Mouse (Mus musculus): ENCODE data around the gene Gm20388. TPM values are rescaled to one million over a fixed set of nuclear protein-coding genes. Genes with fewer than 3 reads are reported as not detected.
A peak's percentile ranks its signal among the peaks of the same experiment; 100 is the strongest.

Gm20388 gene
- total and polyA plus RNA-seq, 2 experiments from 2014 or later, result 17.3 TPM; not detected in 1

DNA sequence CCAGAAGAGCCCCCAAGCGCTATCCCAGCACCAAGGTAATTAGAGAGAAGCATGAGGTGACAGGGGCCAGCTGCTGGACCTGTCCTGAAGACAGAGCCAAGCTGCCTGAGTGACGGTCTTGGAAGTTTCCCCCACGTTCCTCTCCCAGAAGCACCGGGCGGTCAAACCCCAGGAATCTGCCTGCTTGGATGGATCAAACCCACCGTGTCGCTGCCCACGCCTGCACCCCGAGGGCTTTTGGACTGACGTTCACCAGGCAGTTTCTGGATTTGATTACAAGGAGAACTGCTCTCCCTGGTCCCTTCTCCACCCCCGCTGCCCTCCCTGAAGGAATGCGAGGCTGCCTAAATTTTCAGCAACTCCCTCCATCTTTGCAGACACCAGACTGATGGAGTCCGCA is 1432.3 kb downstream of the Gm20388 start:
- H3K9ac ChIP-seq (replicated peaks; ENCODE audit: low read depth, low read length), result no peak overlapping the region
- 46% methylated on average over 13 of the region's 13 CpGs for WGBS
- no peak overlapping the region for H3K27ac ChIP-seq (ENCODE audit: low read depth)
- DNase-seq (ENCODE audit: low spot score) (no peak), ATAC-seq (ENCODE audit: insufficient read depth, low read depth) (no peak)
- H3K4me1 ChIP-seq (ENCODE audit: control insufficient read depth, insufficient read depth), result peaks cover 6% of the 10 kb centered on the region; the same call in 1 of the 2 replicates
- H3K9me3 ChIP-seq (replicated peaks; ENCODE audit: control insufficient read depth, low read length), result no peaks in the 10 kb centered on the region
- TF ChIP-seq EP300 (IDR thresholded peaks at IDR 0.05; ENCODE audit: low read depth) (no peak), CTCF (IDR thresholded peaks at IDR 0.05; ENCODE audit: low read depth) (no peak)
- 0 out of 2 replicates have a peak, but pooled peaks cover 3% of the 10 kb centered on the region for H3K27me3 ChIP-seq (ENCODE audit: control insufficient read depth, insufficient read depth, low read length)
- no peak overlapping the region for H3K4me2 ChIP-seq (ENCODE audit: low read depth, low read length)
- no peak overlapping the region for H3K4me3 ChIP-seq (ENCODE audit: low read depth, low read length)
- no peaks in the 10 kb centered on the region for H3K36me3 ChIP-seq (replicated peaks; ENCODE audit: control insufficient read depth, insufficient read depth, low read length)

DNA sequence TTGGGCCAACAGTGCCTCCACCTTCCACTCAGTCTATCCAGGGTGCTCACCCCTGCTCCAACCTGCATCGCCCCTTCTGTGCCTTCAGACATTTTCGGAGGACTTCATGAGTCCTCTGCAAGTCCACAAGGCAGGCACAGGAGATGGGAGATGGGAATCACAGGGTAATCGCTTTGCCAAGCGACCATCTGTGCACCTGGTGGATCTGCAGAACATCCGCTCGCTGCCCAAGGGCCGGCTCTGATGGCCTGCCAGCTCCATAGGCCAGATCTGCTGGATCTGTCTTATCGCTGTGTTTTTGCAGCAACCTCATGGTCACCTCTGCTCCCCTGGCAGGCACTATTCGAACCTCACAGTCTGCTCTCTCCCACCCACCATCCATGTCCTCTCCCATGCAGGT is 1433.8 kb downstream of the Gm20388 start:
- no peak overlapping the region for H3K4me2 ChIP-seq (ENCODE audit: low read depth, low read length)
- no peak for ATAC-seq (ENCODE audit: insufficient read depth, low read depth)
- peaks cover 6% of the 10 kb centered on the region; the same call in 1 of the 2 replicates for H3K4me1 ChIP-seq (ENCODE audit: control insufficient read depth, insufficient read depth)
- H3K36me3 ChIP-seq (replicated peaks; ENCODE audit: control insufficient read depth, insufficient read depth, low read length), result no peaks in the 10 kb centered on the region
- no peak overlapping the region for H3K27ac ChIP-seq (ENCODE audit: low read depth)
- no peaks in the 10 kb centered on the region for H3K9me3 ChIP-seq (replicated peaks; ENCODE audit: control insufficient read depth, low read length)
- 0 out of 2 replicates have a peak, but pooled peaks cover 3% of the 10 kb centered on the region for H3K27me3 ChIP-seq (ENCODE audit: control insufficient read depth, insufficient read depth, low read length)
- TF ChIP-seq CTCF (IDR thresholded peaks at IDR 0.05; ENCODE audit: low read depth) (no peak), EP300 (IDR thresholded peaks at IDR 0.05; ENCODE audit: low read depth) (no peak)
- no peak overlapping the region for H3K4me3 ChIP-seq (ENCODE audit: low read depth, low read length)
- no peak overlapping the region for H3K9ac ChIP-seq (replicated peaks; ENCODE audit: low read depth, low read length)
- no peak for DNase-seq (ENCODE audit: low spot score)
- WGBS, result 87% methylated on average over 9 of the region's 9 CpGs

DNA sequence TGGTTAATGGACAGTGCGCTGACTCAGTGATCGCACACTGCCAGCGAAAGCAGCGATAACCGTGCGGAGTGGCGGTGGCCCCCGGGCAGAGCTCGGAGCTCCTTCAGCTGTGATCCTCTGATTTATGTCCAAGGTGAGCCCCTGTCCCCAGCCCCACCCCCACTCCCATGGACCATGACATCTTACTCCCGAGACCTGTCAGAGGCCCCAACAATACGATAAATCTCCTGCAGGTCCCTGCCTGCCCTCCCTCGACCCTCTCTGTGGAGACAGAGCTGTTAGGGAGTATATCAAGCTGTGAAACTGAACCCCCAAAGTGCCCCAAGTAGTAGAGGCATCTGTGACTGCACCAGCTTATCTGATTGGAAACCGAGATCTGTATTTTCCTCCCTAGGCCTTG is 1435.5 kb downstream of the Gm20388 start:
- DNase-seq (ENCODE audit: low spot score), result no peak
- no peak overlapping the region for H3K4me2 ChIP-seq (ENCODE audit: low read depth, low read length)
- 0 out of 2 replicates have a peak, but pooled peaks cover 3% of the 10 kb centered on the region for H3K27me3 ChIP-seq (ENCODE audit: control insufficient read depth, insufficient read depth, low read length)
- no peak overlapping the region for H3K27ac ChIP-seq (ENCODE audit: low read depth)
- H3K4me3 ChIP-seq (ENCODE audit: low read depth, low read length), result no peak overlapping the region
- no peak for ATAC-seq (ENCODE audit: insufficient read depth, low read depth)
- H3K9me3 ChIP-seq (replicated peaks; ENCODE audit: control insufficient read depth, low read length), result no peaks in the 10 kb centered on the region
- H3K9ac ChIP-seq (replicated peaks; ENCODE audit: low read depth, low read length), result no peak overlapping the region
- no peak for TF ChIP-seq CTCF (IDR thresholded peaks at IDR 0.05; ENCODE audit: low read depth)
- TF ChIP-seq EP300 (IDR thresholded peaks at IDR 0.05; ENCODE audit: low read depth), result no peak
- WGBS, result 87% methylated on average over 13 of the region's 13 CpGs
- H3K4me1 ChIP-seq (ENCODE audit: control insufficient read depth, insufficient read depth), result peaks cover 6% of the 10 kb centered on the region; the same call in 1 of the 2 replicates
- H3K36me3 ChIP-seq (replicated peaks; ENCODE audit: control insufficient read depth, insufficient read depth, low read length), result no peaks in the 10 kb centered on the region

DNA sequence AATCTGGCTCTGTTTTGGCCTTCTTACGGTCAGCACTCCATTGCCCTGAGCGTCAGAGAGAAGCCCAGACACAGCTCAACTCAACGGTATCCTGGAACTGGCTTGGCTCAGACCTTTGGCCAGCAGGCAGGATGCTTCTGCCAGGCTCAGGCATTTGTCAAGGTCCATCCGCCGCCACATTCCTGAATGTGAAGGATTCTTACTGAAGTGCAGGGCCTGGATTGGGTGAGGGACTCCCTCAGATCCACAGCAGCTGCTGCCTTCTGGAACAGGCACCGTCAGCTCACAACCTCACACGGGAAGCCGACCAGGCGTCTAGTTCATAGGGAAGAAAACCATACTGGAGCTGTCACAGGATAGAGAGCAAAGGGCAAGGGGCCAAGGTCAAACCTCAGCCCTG is 1436.2 kb downstream of the Gm20388 start:
- H3K4me3 ChIP-seq (ENCODE audit: low read depth, low read length), result no peak overlapping the region
- H3K4me1 ChIP-seq (ENCODE audit: control insufficient read depth, insufficient read depth), result peaks cover 6% of the 10 kb centered on the region; the same call in 1 of the 2 replicates
- 29% methylated on average over 9 of the region's 9 CpGs for WGBS
- peak; percentile 23 for ATAC-seq (ENCODE audit: insufficient read depth, low read depth)
- 0 out of 2 replicates have a peak, but pooled peaks cover 3% of the 10 kb centered on the region for H3K27me3 ChIP-seq (ENCODE audit: control insufficient read depth, insufficient read depth, low read length)
- no peak overlapping the region for H3K9ac ChIP-seq (replicated peaks; ENCODE audit: low read depth, low read length)
- H3K27ac ChIP-seq (ENCODE audit: low read depth), result no peak overlapping the region
- no peaks in the 10 kb centered on the region for H3K9me3 ChIP-seq (replicated peaks; ENCODE audit: control insufficient read depth, low read length)
- no peak for DNase-seq (ENCODE audit: low spot score)
- H3K4me2 ChIP-seq (ENCODE audit: low read depth, low read length), result no peak overlapping the region
- TF ChIP-seq EP300 (IDR thresholded peaks at IDR 0.05; ENCODE audit: low read depth) (no peak), CTCF (IDR thresholded peaks at IDR 0.05; ENCODE audit: low read depth) (no peak)
- no peaks in the 10 kb centered on the region for H3K36me3 ChIP-seq (replicated peaks; ENCODE audit: control insufficient read depth, insufficient read depth, low read length)

DNA sequence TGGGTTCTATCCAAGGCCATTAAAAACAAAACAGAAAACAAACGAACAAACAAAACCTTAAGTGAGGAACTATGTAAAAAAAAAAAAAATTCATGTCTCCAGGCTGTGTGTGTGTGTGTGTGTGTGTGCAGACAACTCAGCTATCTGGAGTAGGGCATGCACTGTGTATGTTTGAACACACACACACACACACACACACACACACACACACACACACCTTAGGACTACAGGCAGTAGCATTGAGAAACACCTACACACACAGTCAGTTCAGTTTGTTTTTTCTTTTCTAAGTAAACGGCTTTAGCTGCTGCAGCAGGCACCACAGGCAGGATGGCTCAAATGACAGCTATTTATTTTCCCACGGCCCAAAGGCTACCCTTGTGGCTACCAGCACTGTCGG is 1438.4 kb downstream of the Gm20388 start:
- no peak overlapping the region for H3K4me3 ChIP-seq (ENCODE audit: low read depth, low read length)
- no peak overlapping the region for H3K4me2 ChIP-seq (ENCODE audit: low read depth, low read length)
- no peak overlapping the region for H3K9ac ChIP-seq (replicated peaks; ENCODE audit: low read depth, low read length)
- peaks cover 6% of the 10 kb centered on the region; the same call in 1 of the 2 replicates for H3K4me1 ChIP-seq (ENCODE audit: control insufficient read depth, insufficient read depth)
- WGBS, result 60% methylated on average over 4 of the region's 4 CpGs
- H3K27me3 ChIP-seq (ENCODE audit: control insufficient read depth, insufficient read depth, low read length), result 0 out of 2 replicates have a peak, but pooled peaks cover 3% of the 10 kb centered on the region
- no peak for TF ChIP-seq CTCF (IDR thresholded peaks at IDR 0.05; ENCODE audit: low read depth)
- TF ChIP-seq EP300 (IDR thresholded peaks at IDR 0.05; ENCODE audit: low read depth), result no peak
- H3K36me3 ChIP-seq (replicated peaks; ENCODE audit: control insufficient read depth, insufficient read depth, low read length), result no peaks in the 10 kb centered on the region
- ATAC-seq (ENCODE audit: insufficient read depth, low read depth), result no peak
- no peaks in the 10 kb centered on the region for H3K9me3 ChIP-seq (replicated peaks; ENCODE audit: control insufficient read depth, low read length)
- no peak overlapping the region for H3K27ac ChIP-seq (ENCODE audit: low read depth)
- no peak for DNase-seq (ENCODE audit: low spot score)

DNA sequence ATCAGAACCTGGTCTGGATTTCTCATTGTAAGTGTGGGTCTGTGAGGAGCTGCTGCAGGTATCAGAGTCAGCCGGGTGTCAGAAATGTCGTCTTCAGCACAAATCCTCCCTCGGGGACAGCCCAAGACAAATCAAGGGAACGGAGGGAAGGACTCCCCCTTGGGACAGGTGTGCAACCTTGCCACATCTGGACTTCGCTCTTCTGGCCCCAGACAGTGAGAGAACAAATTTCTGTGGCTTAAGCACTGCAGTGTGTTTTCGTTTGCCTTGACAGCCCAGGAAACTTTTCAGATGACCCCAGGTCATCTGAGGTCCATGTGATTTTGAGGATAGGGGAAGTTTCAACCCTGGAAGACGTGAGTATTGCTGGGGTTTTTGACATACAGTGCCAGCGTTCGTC is 1440.2 kb downstream of the Gm20388 start:
- Histone ChIP-seq H3K4me3 (ENCODE audit: low read depth, low read length) (no peak overlapping the region), H3K9me3 (replicated peaks; ENCODE audit: control insufficient read depth, low read length) (no peaks in the 10 kb centered on the region), H3K9ac (replicated peaks; ENCODE audit: low read depth, low read length) (no peak overlapping the region), H3K36me3 (replicated peaks; ENCODE audit: control insufficient read depth, insufficient read depth, low read length) (no peaks in the 10 kb centered on the region), H3K27ac (ENCODE audit: low read depth) (no peak overlapping the region), H3K27me3 (ENCODE audit: control insufficient read depth, insufficient read depth, low read length) (no peaks in the 10 kb centered on the region), H3K4me2 (ENCODE audit: low read depth, low read length) (no peak overlapping the region), H3K4me1 (ENCODE audit: control insufficient read depth, insufficient read depth) (peaks cover 6% of the 10 kb centered on the region; the same call in 1 of the 2 replicates)
- TF ChIP-seq EP300 (IDR thresholded peaks at IDR 0.05; ENCODE audit: low read depth), result no peak
- TF ChIP-seq CTCF (IDR thresholded peaks at IDR 0.05; ENCODE audit: low read depth), result no peak
- ATAC-seq (ENCODE audit: insufficient read depth, low read depth) (no peak), DNase-seq (ENCODE audit: low spot score) (no peak)
- 76% methylated on average over 9 of the region's 9 CpGs for WGBS
